Mouse (Mus musculus): ENCODE data around the gene Elp1.

DNA sequence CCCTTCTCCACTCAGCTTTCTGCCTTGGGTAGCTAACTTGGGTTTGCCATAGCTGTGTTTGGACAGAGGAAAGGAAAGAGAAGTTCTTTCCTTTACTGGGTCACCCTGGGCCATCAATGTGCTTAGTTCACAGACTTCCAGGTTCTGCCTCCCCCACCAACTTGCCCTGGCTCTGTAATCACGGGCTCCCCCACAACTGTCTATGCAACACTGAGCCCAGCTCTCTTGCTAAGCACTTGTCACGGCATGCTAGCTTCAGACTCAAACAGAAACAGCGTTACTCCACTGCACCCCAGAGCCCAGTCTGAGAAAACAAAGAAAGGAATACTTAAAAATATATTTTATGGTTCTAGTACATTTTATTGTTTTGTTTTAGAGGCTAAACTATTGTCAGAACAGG lies 26.8 kb upstream of the Elp1 start:
- TF ChIP-seq CTCF (IDR thresholded peaks at IDR 0.05; ENCODE audit: low read depth, low read length) (no peak), POLR2A (IDR thresholded peaks at IDR 0.05; ENCODE audit: extremely low read depth, insufficient read depth, low read length) (no peak)
